Mouse (Mus musculus) urinary bladder, postnatal 4 days (tissue): Measurements from ENCODE around the gene Rps15.
"Not testable (repeated sequence)": the region's sequence is repeated elsewhere in the genome, so short reads cannot be mapped to it uniquely, and the experiment has no call there.

Source experiments
- DNase-seq, 2 experiments: peaks; one replicate each; pipeline ENCODE4 v3.0.0; 2021 to 2022; ENCODE audit warnings: low spot score in 2 of 2

Gene Rps15

GRCm38 (mm10) chr10:80292251-80293146, at the start of gene Rps15:
Rps15 (plus strand) TSS chr10:80292453.
- peak; percentile 93 to 95 for DNase-seq

- DNase-seq: no peak
Measured at GRCm38 (mm10) chr10:80242607-80243006, 49.6 kb upstream of the Rps15 start.

GRCm38 (mm10) chr10:80244791-80245399, 47.4 kb upstream of the Rps15 start:
- no peak for DNase-seq

- peak; percentile 66 to 84 for DNase-seq
Measured at GRCm38 (mm10) chr10:80245600-80245999, 46.7 kb upstream of the Rps15 start.

GRCm38 (mm10) chr10:80247849-80248248, 44.4 kb upstream of the Rps15 start:
- no peak for DNase-seq

GRCm38 (mm10) chr10:80248437-80248836, 43.8 kb upstream of the Rps15 start:
- not testable (repeated sequence) for DNase-seq

GRCm38 (mm10) chr10:80248971-80249640, 43.1 kb upstream of the Rps15 start, which contains the start of gene Ndufs7:
Ndufs7 (plus strand) TSS chr10:80249121.
- peak; percentile 92 to 93 for DNase-seq

- DNase-seq: no peak
Measured at GRCm38 (mm10) chr10:80250059-80250458, 42.2 kb upstream of the Rps15 start.

GRCm38 (mm10) chr10:80250573-80250972, 41.7 kb upstream of the Rps15 start:
- DNase-seq: no peak

- DNase-seq: no peak
Measured at GRCm38 (mm10) chr10:80252011-80252410, 40.2 kb upstream of the Rps15 start.

- no peak for DNase-seq
Measured at GRCm38 (mm10) chr10:80252493-80253274, 39.6 kb upstream of the Rps15 start.

- no peak for DNase-seq
Measured at GRCm38 (mm10) chr10:80253551-80253950, 38.7 kb upstream of the Rps15 start.

GRCm38 (mm10) chr10:80254331-80255297, 37.6 kb upstream of the Rps15 start:
- DNase-seq: no peak

GRCm38 (mm10) chr10:80255881-80256535, 36.2 kb upstream of the Rps15 start:
- DNase-seq: no peak

- no peak for DNase-seq
Measured at GRCm38 (mm10) chr10:80257936-80258335, 34.3 kb upstream of the Rps15 start.

GRCm38 (mm10) chr10:80258752-80259462, 33.3 kb upstream of the Rps15 start:
- DNase-seq: no peak

GRCm38 (mm10) chr10:80259463-80259805, 32.8 kb upstream of the Rps15 start:
- no peak for DNase-seq

GRCm38 (mm10) chr10:80259861-80260641, 32.2 kb upstream of the Rps15 start:
- peak in 1 of 2 experiments; percentile 67 for DNase-seq
